Mouse (Mus musculus) heart, embryonic 13.5 days (tissue): ENCODE data around the gene Foxo6. TPM values are rescaled to one million over a fixed set of nuclear protein-coding genes. Genes with fewer than 3 reads are reported as not detected.

Experiments used
- ATAC-seq: fragments of 200-750 bp; cut with Nextera tagmentation; 2 replicates; pipeline ENCODE4 v1.8.0; 2017; ENCODE audit warnings: moderate TSS enrichment; ENCODE audit not compliant: insufficient number of reproducible peaks, low FRiP score, low TSS enrichment; ENCODE audit errors: extremely low read depth
- H3K27ac ChIP-seq: fragments of 300-500 bp; sonication (generic); replicated peaks from 2 replicates; pipeline ENCODE4 v1.5.1; 2015; ENCODE audit warnings: moderate library complexity, mild to moderate bottlenecking, inconsistent platforms
- H3K27me3 ChIP-seq: fragments of 300-500 bp; sonication (generic); replicated peaks from 2 replicates; pipeline ENCODE4 v1.6.1; 2015; ENCODE audit warnings: mild to moderate bottlenecking, inconsistent platforms
- H3K36me3 ChIP-seq: fragments of 300-500 bp; sonication (generic); 2 replicates; pipeline ENCODE4 v1.6.1; 2015; ENCODE audit warnings: mild to moderate bottlenecking, inconsistent platforms
- H3K4me1 ChIP-seq: fragments of 300-500 bp; sonication (generic); 2 replicates; pipeline ENCODE4 v1.6.1; 2015; ENCODE audit warnings: inconsistent platforms
- H3K4me2 ChIP-seq: fragments of 300-500 bp; sonication (generic); 2 replicates; pipeline ENCODE4 v1.6.1; 2015; ENCODE audit warnings: inconsistent platforms, mild to moderate bottlenecking, moderate library complexity
- H3K4me3 ChIP-seq: fragments of 300-500 bp; sonication (generic); 2 replicates; pipeline ENCODE4 v1.5.1; 2015; ENCODE audit warnings: moderate library complexity, mild to moderate bottlenecking, inconsistent platforms
- H3K9ac ChIP-seq: fragments of 300-500 bp; sonication (generic); 2 replicates; pipeline ENCODE4 v1.6.1; 2015; ENCODE audit warnings: inconsistent platforms, mild to moderate bottlenecking, moderate library complexity
- H3K9me3 ChIP-seq: fragments of 300-500 bp; sonication (generic); 2 replicates; pipeline ENCODE4 v1.6.1; 2016; ENCODE audit warnings: inconsistent platforms
- WGBS: fragments of 180-500 bp; shearing (Covaris S2); methylation state at CpG from one replicate; pipeline ENCODE4 v1.1.7; 2015; ENCODE audit warnings: mixed read lengths; 5-methylcytosine and 5-hydroxymethylcytosine counted together
- polyA plus RNA-seq: library from polyadenylated mRNA; unstranded; fragments of >200 nt; fragmentation: Nextera tagmentation; extraction: Ambion mirVana; gene quantifications from 2 replicates; pipeline ENCODE4 v1.2.1, GENCODE M21; 2015

Gene Foxo6
- polyA plus RNA-seq, 1 experiment from 2014 or later, result not detected

DNA sequence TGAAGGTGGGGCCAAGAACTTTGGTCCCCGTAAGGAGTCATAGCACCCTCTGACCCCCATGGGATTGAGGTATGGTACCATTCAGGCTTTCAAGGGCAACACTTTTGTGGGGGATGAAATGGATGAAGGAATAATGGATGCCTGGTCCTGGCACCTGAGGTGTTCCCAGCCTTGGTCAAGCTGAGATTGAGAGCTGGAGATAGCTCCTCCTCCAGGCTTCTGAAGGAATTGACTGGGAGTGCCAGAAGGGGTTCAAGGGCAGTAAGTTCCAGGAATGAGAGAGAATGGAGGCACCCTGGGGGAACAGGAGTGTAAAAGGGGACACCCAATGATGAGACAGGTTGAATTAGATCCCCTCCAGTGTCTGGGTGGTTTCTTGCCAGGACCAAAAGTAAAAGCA is 3.0 kb downstream of the Foxo6 start:
- H3K27ac ChIP-seq, result no peak overlapping the region
- H3K4me1 ChIP-seq, result peaks cover 36% of the 10 kb centered on the region
- no peak overlapping the region for H3K4me2 ChIP-seq
- no peak overlapping the region for H3K9ac ChIP-seq
- 64% methylated on average over 1 of the region's 1 CpGs for WGBS
- H3K36me3 ChIP-seq, result no peaks in the 10 kb centered on the region
- H3K27me3 ChIP-seq, result peaks cover 89% of the 10 kb centered on the region
- ATAC-seq, result no peak
- no peak overlapping the region for H3K4me3 ChIP-seq
- no peaks in the 10 kb centered on the region for H3K9me3 ChIP-seq

DNA sequence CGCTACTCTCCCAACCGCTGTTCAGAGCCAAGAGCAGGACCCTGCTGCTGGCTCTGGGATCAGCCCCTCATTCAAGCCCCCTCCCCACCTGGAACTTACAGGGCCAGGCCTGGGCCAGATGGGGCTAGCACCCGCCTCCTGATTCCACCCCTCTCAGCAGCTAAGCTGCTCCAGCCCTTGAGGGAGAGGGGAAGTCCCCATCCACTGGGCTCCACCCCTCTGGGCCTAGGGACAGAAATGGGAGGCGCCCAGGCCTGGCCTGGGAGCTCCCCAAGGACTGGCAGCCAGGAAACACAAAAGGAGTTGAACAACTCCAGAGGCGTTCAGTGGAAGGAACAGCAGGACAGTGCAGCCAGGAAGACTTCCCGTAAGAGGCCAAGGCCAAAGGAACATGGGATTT is 4.0 kb downstream of the Foxo6 start:
- H3K4me3 ChIP-seq, result peak overlapping the region; percentile 60
- 9% methylated on average over 6 of the region's 6 CpGs for WGBS
- H3K4me1 ChIP-seq, result peaks cover 36% of the 10 kb centered on the region
- H3K36me3 ChIP-seq, result no peaks in the 10 kb centered on the region
- H3K27ac ChIP-seq, result peak overlapping the region; percentile 41
- peak overlapping the region; percentile 81 for H3K9ac ChIP-seq
- H3K4me2 ChIP-seq, result peak overlapping the region; percentile 87
- H3K9me3 ChIP-seq, result no peaks in the 10 kb centered on the region
- no peak for ATAC-seq
- peaks cover 84% of the 10 kb centered on the region for H3K27me3 ChIP-seq

DNA sequence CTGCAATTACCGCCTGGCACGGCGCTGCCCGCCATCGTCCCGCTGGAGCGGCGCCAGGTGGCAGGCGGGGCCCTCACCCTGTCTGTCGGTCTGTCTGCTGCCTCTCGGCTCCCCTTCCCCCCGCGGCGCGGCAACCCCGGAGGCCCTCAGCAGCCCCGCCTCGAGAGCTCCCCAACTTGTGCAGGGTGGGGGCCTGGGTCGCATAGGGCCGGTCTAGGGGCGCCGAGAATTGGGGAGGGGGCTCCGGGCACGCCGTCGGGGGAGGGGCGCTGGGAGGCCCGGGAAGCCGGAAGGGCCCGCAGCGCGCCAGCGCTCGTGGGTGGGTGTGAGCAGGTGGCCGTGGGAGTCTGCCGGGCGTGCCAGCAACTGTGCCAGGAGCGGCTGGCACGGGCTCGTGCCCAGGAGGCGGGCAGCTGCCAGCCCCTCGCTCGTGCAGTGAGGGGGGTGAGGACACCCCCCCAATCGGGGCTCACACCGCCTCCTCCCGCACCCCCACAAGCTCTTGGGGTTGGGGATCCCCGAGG is 4.5 kb downstream of the Foxo6 start:
- peaks cover 38% of the 10 kb centered on the region for H3K4me1 ChIP-seq
- H3K27me3 ChIP-seq, result peaks cover 84% of the 10 kb centered on the region
- peak overlapping the region; percentile 87 for H3K4me2 ChIP-seq
- WGBS, result 2% methylated on average over 44 of the region's 47 CpGs
- peak overlapping the region; percentile 16; the same call in 1 of the 2 replicates for H3K27ac ChIP-seq
- peak overlapping the region; percentile 81 for H3K9ac ChIP-seq
- no peaks in the 10 kb centered on the region for H3K36me3 ChIP-seq
- peak overlapping the region; percentile 60 for H3K4me3 ChIP-seq
- no peaks in the 10 kb centered on the region for H3K9me3 ChIP-seq
- ATAC-seq, result no peak

DNA sequence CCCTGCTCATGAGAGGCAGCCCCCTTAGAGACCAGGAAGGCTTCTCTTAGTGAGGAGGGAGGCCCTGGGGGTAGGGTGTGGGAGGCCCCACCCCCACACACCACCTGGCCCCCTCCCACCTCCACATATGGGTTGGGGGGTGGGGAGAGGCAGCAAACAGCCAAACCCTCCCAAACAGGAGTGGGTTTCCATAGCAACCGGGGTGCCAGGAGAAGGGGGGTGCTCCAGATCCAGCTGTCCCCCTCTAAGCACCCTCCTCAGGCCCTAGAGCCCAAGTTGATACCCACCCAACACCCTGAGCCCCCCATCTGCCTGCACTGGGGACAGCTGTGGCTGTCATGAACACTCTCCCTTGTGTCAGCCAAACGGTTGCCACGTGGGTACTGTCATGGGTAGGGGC is 6.1 kb downstream of the Foxo6 start:
- no peaks in the 10 kb centered on the region for H3K9me3 ChIP-seq
- H3K27ac ChIP-seq, result no peak overlapping the region
- H3K9ac ChIP-seq, result no peak overlapping the region; the same call in 1 of the 2 replicates
- H3K4me3 ChIP-seq, result no peak overlapping the region
- 66% methylated on average over 3 of the region's 3 CpGs for WGBS
- peaks cover 79% of the 10 kb centered on the region for H3K27me3 ChIP-seq
- no peak for ATAC-seq
- no peak overlapping the region for H3K4me2 ChIP-seq
- peaks cover 33% of the 10 kb centered on the region for H3K4me1 ChIP-seq
- no peaks in the 10 kb centered on the region for H3K36me3 ChIP-seq

DNA sequence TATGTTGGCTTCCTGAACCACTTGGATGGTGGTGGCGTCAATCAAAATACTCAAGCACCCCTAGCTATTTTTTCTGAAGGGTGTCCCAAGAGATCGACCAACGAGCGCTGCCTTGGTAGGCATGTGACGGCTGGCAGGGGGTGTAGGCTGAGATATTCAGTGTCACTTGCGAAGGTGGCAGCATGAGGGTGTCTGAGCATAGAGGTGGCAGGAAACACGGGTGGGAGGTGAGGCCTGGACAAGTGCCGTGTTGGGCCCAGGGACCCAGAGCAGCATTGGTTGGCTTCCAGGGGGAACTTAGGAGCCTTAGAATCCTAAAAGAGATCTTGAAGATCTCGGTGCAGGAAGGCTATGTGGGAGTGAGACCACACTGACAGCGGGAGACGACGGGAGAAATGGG is 6.7 kb downstream of the Foxo6 start:
- H3K4me1 ChIP-seq, result peaks cover 33% of the 10 kb centered on the region
- H3K27me3 ChIP-seq, result peaks cover 79% of the 10 kb centered on the region
- H3K4me2 ChIP-seq, result no peak overlapping the region
- H3K9me3 ChIP-seq, result no peaks in the 10 kb centered on the region
- no peaks in the 10 kb centered on the region for H3K36me3 ChIP-seq
- no peak overlapping the region for H3K4me3 ChIP-seq
- H3K9ac ChIP-seq, result no peak overlapping the region
- no peak for ATAC-seq
- no peak overlapping the region for H3K27ac ChIP-seq
- WGBS, result 71% methylated on average over 12 of the region's 12 CpGs

DNA sequence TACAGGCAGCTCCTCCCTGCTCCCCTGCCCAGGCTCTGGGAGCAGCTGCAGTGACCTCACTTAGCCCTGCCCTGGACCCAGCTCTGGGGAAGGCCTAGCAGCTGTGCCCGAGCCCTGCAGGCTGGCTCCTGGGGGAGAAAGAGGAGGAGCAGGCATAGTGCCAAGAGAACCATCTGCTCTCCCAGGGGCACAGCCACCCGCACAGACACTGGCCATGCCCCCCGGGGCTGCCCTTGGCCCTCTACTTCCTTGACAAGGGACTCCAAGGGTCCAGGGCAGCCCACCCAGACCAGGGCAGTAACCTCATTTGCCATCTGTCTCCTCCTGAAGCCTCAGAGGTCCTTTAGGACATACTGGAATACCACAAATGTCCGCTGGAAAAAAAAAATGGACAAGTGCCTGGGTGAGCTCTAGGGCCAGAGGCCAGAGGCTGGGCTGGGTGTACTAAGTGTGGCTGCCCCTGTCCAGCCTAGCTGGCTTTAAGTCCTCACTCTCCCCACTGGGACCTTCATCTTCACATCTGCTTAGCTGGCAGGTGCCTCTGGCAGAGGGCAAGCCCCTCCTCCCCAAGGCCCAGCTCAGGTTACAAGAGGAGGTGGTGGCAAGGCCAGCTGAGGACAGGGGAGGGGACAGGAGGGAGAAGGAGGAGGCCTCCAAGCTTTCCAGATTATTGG is 9.8 kb downstream of the Foxo6 start:
- peaks cover 81% of the 10 kb centered on the region for H3K27me3 ChIP-seq
- H3K4me1 ChIP-seq, result peaks cover 18% of the 10 kb centered on the region
- peak overlapping the region; percentile 15; the same call in 1 of the 2 replicates for H3K9ac ChIP-seq
- no peaks in the 10 kb centered on the region for H3K36me3 ChIP-seq
- H3K9me3 ChIP-seq, result no peaks in the 10 kb centered on the region
- H3K4me2 ChIP-seq, result no peak overlapping the region
- 37% methylated on average over 4 of the region's 4 CpGs for WGBS
- H3K4me3 ChIP-seq, result no peak overlapping the region
- no peak; the same call in 1 of the 2 replicates for ATAC-seq
- H3K27ac ChIP-seq, result no peak overlapping the region

DNA sequence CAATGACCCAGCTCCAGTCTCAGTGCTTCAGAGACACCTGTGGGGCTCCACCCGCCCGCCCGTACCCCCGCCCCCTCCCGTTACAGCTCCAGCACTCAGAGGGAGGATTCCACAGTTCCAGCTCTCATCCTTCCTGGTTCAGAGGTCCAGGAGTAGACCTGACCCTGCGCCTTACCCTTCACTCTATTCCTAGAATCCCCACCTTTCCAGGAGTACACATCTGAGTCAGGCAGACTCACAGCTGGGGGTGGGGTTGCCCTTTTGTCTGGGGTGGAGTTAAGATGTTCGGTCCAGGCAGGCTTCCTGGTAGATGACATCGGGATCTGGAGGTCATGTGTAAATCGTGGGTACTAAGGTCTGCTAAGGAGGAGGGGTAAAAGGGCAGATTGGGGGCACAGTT is 11.7 kb downstream of the Foxo6 start:
- no peak for ATAC-seq
- peaks cover 26% of the 10 kb centered on the region for H3K4me1 ChIP-seq
- no peak overlapping the region for H3K27ac ChIP-seq
- no peak overlapping the region for H3K9ac ChIP-seq
- no peaks in the 10 kb centered on the region for H3K9me3 ChIP-seq
- no peak overlapping the region for H3K4me3 ChIP-seq
- no peak overlapping the region for H3K4me2 ChIP-seq
- no peaks in the 10 kb centered on the region for H3K36me3 ChIP-seq
- WGBS, result 73% methylated on average over 9 of the region's 9 CpGs
- H3K27me3 ChIP-seq, result peaks cover 81% of the 10 kb centered on the region

DNA sequence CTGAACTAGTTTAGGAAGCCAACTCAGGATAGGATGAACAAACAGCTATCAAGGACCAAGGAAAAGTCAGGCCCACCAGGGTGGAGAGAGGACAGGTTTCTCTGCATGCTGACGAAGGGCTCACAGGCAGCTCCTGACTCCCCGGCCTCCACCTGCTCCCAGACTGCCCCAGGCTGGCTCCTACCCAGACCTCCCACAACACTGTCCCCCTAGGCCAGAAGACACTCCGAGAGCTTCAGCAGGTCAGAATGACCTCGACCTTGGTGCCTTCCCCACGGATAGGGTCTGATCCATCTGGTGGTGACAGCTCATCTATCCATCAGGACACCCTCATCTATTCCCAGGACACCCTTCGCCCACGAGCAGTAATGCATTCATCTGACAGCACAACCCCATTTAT is 13.6 kb downstream of the Foxo6 start:
- 67% methylated on average over 7 of the region's 7 CpGs for WGBS
- H3K9me3 ChIP-seq, result no peaks in the 10 kb centered on the region
- H3K27ac ChIP-seq, result no peak overlapping the region
- peaks cover 37% of the 10 kb centered on the region for H3K4me1 ChIP-seq
- H3K4me3 ChIP-seq, result no peak overlapping the region
- no peak for ATAC-seq
- peaks cover 82% of the 10 kb centered on the region for H3K27me3 ChIP-seq
- no peak overlapping the region for H3K9ac ChIP-seq
- no peak overlapping the region for H3K4me2 ChIP-seq
- H3K36me3 ChIP-seq, result no peaks in the 10 kb centered on the region

DNA sequence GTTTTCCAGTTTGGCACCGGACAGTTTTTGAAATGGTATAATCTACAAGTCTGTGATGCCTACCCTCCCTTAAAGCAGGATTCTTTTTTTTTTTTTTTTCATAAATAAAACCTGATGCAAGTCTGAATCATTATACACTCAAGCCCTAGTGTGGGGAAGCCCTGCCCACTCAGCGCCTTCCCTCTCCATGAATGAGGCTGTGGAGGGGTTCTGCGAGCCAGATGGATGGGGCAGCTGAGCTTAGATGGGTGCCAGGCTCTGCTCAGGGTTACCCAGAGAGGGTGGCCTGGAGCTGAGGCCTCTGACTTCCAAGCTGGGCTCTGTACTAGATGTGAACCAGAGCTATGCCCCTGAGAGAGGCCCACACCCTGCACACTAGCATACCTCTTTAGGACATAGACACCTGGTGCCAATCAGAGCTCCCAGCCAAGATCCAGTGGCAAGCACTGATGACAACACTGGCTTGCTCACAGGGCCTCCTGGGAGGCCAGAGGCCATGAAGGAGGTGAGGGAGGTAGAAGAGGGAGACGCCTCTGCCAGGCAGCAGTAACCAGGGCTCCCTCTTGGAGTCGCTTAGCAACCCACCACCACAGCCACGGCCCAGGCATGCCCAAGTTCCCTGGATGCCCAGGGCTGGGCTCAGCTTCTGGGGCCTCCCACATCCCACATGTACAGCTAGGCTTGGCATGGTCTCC is 15.1 kb downstream of the Foxo6 start:
- H3K27me3 ChIP-seq, result peaks cover 98% of the 10 kb centered on the region
- no peaks in the 10 kb centered on the region for H3K9me3 ChIP-seq
- H3K9ac ChIP-seq, result no peak overlapping the region
- peaks cover 44% of the 10 kb centered on the region for H3K4me1 ChIP-seq
- ATAC-seq, result no peak
- no peak overlapping the region for H3K27ac ChIP-seq
- H3K4me2 ChIP-seq, result no peak overlapping the region
- no peak overlapping the region for H3K4me3 ChIP-seq
- 75% methylated on average over 6 of the region's 6 CpGs for WGBS
- no peaks in the 10 kb centered on the region for H3K36me3 ChIP-seq

DNA sequence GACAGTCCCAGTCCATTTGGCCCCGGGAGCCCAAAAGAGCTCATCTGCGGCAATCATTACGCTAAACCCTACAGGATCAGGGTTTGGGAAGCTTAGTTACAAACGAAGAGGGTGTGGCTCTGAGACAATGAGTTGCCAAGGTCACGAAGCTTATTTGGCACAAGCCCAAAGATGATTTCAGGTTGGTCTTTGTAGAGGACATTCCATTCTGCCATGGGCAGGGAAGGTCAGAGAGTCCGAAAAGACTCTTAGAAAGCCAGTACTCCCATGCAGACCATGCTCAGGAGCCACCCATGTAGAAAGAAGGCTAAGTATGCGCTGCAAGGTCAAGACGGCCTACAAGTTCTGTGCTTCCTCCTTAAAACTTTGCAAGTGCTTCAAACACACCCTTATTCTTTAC is 15.9 kb downstream of the Foxo6 start:
- 55% methylated on average over 8 of the region's 8 CpGs for WGBS
- no peak overlapping the region for H3K27ac ChIP-seq
- no peaks in the 10 kb centered on the region for H3K9me3 ChIP-seq
- H3K4me1 ChIP-seq, result peaks cover 45% of the 10 kb centered on the region
- ATAC-seq, result no peak
- H3K4me2 ChIP-seq, result no peak overlapping the region
- H3K36me3 ChIP-seq, result no peaks in the 10 kb centered on the region
- H3K9ac ChIP-seq, result no peak overlapping the region
- peaks cover 99% of the 10 kb centered on the region for H3K27me3 ChIP-seq
- no peak overlapping the region for H3K4me3 ChIP-seq

DNA sequence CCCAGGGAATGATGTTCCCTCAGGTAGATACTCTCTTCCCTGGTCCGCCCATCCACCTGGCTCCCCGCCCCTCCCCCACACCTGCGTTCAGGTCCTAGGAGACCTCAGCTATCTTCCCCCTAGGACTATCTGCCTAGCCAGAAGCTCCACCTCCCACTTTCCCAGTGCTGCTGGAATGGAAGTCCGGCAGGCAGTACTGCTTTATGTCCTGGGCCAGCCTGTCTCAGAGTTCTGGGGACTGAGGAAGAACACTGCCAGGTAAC is 16.3 kb downstream of the Foxo6 start:
- no peaks in the 10 kb centered on the region for H3K9me3 ChIP-seq
- 31% methylated on average over 4 of the region's 4 CpGs for WGBS
- H3K27me3 ChIP-seq, result peaks cover 99% of the 10 kb centered on the region
- H3K9ac ChIP-seq, result no peak overlapping the region
- H3K4me3 ChIP-seq, result no peak overlapping the region
- peaks cover 45% of the 10 kb centered on the region for H3K4me1 ChIP-seq
- no peak overlapping the region for H3K27ac ChIP-seq
- no peaks in the 10 kb centered on the region for H3K36me3 ChIP-seq
- ATAC-seq, result no peak
- H3K4me2 ChIP-seq, result no peak overlapping the region
